Mouse (Mus musculus) activated CD4-positive, CD25-positive, alpha-beta regulatory T cell (primary cell): ENCODE results near the gene Golt1a. TPM values are rescaled to one million over a fixed set of nuclear protein-coding genes. Genes with fewer than 3 reads are reported as not detected.

Experiments
- polyA plus RNA-seq, 2 experiments: library from polyadenylated mRNA; unstranded; fragments of 100-300 nt; shearing (Covaris generic); gene quantifications; one replicate each; pipeline ENCODE4 v1.2.1; 2017

Golt1a gene
- polyA plus RNA-seq: not detected

GRCm38 (mm10) chr1:133309652-133310267 lies at the start of gene Golt1a:
Gene Golt1a, plus strand, starts transcription at chr1:133309800.

GRCm38 (mm10) chr1:133321267-133321925 lies 11.8 kb downstream of the Golt1a start, which contains the start of gene Kiss1:
Gene Kiss1, plus strand, starts transcription at chr1:133321875.

GRCm38 (mm10) chr1:133350210-133350609 lies 40.6 kb downstream of the Golt1a start, which contains the start of gene Ren1:
Gene Ren1, plus strand, starts transcription at chr1:133350510.

GRCm38 (mm10) chr1:133363276-133364021 lies 53.8 kb downstream of the Golt1a start, which contains the start of gene Etnk2:
Gene Etnk2, plus strand, starts transcription at chr1:133363572.

Other genes starting within 250 kb of the Golt1a start
- gene Ppp1r15b, start 178.7 kb upstream of the Golt1a start, polyA plus RNA-seq: 10 to 100 TPM; 31.9 to 48.7 TPM
- gene Plekha6, start 145.6 kb upstream of the Golt1a start, polyA plus RNA-seq: under 1 TPM; 0.17 to 0.50 TPM
- gene Kiss1, start 12.1 kb downstream of the Golt1a start, polyA plus RNA-seq: not detected
- gene Ren1, start 40.7 kb downstream of the Golt1a start, polyA plus RNA-seq: not detected
- 1 to 10 TPM in 1 of 2 experiments, under 1 TPM in 1; 0.41 to 1.3 TPM for gene Etnk2, start 53.8 kb downstream of the Golt1a start, polyA plus RNA-seq
- gene Sox13, start 114.6 kb downstream of the Golt1a start, polyA plus RNA-seq: not detected